Mouse (Mus musculus) ES-E14 (cell line): ENCODE data around the gene Cysrt1. TPM values are rescaled to one million over a fixed set of nuclear protein-coding genes. Genes with fewer than 3 reads are reported as not detected.

Experiments
- DNase-seq: peaks from one replicate; pipeline ENCODE4 v3.0.0-alpha.2; 2013; ENCODE audit warnings: low read depth, low spot score
- H3K27ac ChIP-seq: 2 replicates; pipeline ENCODE4 v1.5.1; 2012; ENCODE audit warnings: low read depth, mild to moderate bottlenecking, low read length, moderate library complexity, mixed read lengths; ENCODE audit not compliant: poor library complexity, insufficient read depth, severe bottlenecking
- H3K36me3 ChIP-seq: 2 replicates; pipeline ENCODE4 v1.6.1; 2012; ENCODE audit warnings: mild to moderate bottlenecking, low read length, moderate library complexity, mixed read lengths; ENCODE audit not compliant: control insufficient read depth, poor library complexity, insufficient read depth, severe bottlenecking
- H3K4me1 ChIP-seq, 2 experiments: fragments of 150-350 bp in 1 of 2; sonication (generic) in 1 of 2; 2 replicates each; pipeline ENCODE4 v1.6.1; 2012; ENCODE audit warnings: low read length in 2 of 2, mild to moderate bottlenecking in 1 of 2, mixed read lengths in 1 of 2; ENCODE audit not compliant: control insufficient read depth in 2 of 2, insufficient read depth in 2 of 2, poor library complexity in 1 of 2
- H3K4me3 ChIP-seq, 2 experiments: fragments of 150-350 bp in 1 of 2; sonication (generic) in 1 of 2; 2 replicates each; pipeline ENCODE4 v1.5.1; 2012; ENCODE audit warnings: low read length in 2 of 2, low read depth in 1 of 2, mild to moderate bottlenecking in 1 of 2, mixed read lengths in 1 of 2; ENCODE audit not compliant: insufficient read depth in 1 of 2, poor library complexity in 1 of 2, severe bottlenecking in 1 of 2
- H3K9ac ChIP-seq: 2 replicates; pipeline ENCODE4 v1.6.1; 2012; ENCODE audit warnings: low read depth, mild to moderate bottlenecking, low read length, mixed read lengths; ENCODE audit not compliant: poor library complexity, insufficient read depth, severe bottlenecking
- H3K9me3 ChIP-seq: fragments of 150-350 bp; sonication (generic); 2 replicates; pipeline ENCODE4 v1.6.1; 2012; ENCODE audit warnings: low read depth, mild to moderate bottlenecking, low read length; ENCODE audit not compliant: control insufficient read depth, insufficient read depth
- CHD2 ChIP-seq: IDR thresholded peaks from 2 replicates; pipeline ENCODE4 v1.6.1; 2014; ENCODE audit warnings: mild to moderate bottlenecking, low read depth, low read length, inconsistent platforms
- MAFK ChIP-seq: IDR thresholded peaks from 2 replicates; pipeline ENCODE4 v1.6.1; 2014; ENCODE audit warnings: mild to moderate bottlenecking, low read depth, low read length, inconsistent platforms; ENCODE audit not compliant: insufficient read depth
- ZC3H11A ChIP-seq: IDR thresholded peaks from 2 replicates; pipeline ENCODE4 v1.6.1; 2012; ENCODE audit warnings: low read depth, mild to moderate bottlenecking, inconsistent platforms, low read length, borderline replicate concordance
- ZNF384 ChIP-seq: IDR thresholded peaks from 2 replicates; pipeline ENCODE4 v1.6.1; 2012; ENCODE audit warnings: low read depth, low read length, inconsistent platforms
- in situ Hi-C, 2 experiments: fragments of 600-800 bp; cut with MboI; formaldehyde crosslinking; loops; one replicate each; pipeline ENCODE4 v1.15.1; 2025; ENCODE audit warnings: low sequenced_read_pairs in 2 of 2, inconsistent platforms in 1 of 2; ENCODE audit not compliant: unreplicated experiment in 2 of 2
- total RNA-seq: library from RNA; depleted of rRNA; stranded (reverse); fragments of 300-350 nt; gene quantifications from 2 replicates; pipeline ENCODE4 v1.2.3, GENCODE M21; 2012; rRNA removed

Gene Cysrt1
- total RNA-seq, 1 experiment, result 0.58 TPM

GRCm38 (mm10) chr2:25193330-25193770, 48.9 kb downstream of the Cysrt1 start:
- peaks cover 2 to 22% of the 10 kb centered on the region in 2 experiments; a peak in 2 of 4 replicates for H3K4me1 ChIP-seq
- H3K36me3 ChIP-seq, result peaks cover 3% of the 10 kb centered on the region; the same call in 1 of the 2 replicates
- no peak overlapping the region for H3K27ac ChIP-seq
- no peaks in the 10 kb centered on the region for H3K9me3 ChIP-seq
- in situ Hi-C loops, result no loop called here
- H3K4me3 ChIP-seq, result peak overlapping the region; percentile 9 to 35; a peak in 3 of 4 replicates
- no peak for TF ChIP-seq CHD2
- TF ChIP-seq MAFK, result no peak
- TF ChIP-seq ZNF384, result no peak
- TF ChIP-seq ZC3H11A, result peak; percentile 82; the same call in 1 of the 2 replicates
- DNase-seq, result peak; percentile 96
- H3K9ac ChIP-seq, result peak overlapping the region; percentile 12; the same call in 1 of the 2 replicates

Other genes with a start within 250 kb of the Cysrt1 start
- 9.3 and 10.4 TPM in 2 replicates for gene Nsmf, start 188.1 kb downstream of the Cysrt1 start, total RNA-seq
- gene Entpd8, start 162.1 kb downstream of the Cysrt1 start, total RNA-seq, result not detected in 2 replicates
- 0.22 TPM in 1 of 2 replicates, not detected in the other for gene Noxa1, start 147.3 kb downstream of the Cysrt1 start, total RNA-seq
- gene Nrarp, start 61.7 kb downstream of the Cysrt1 start, total RNA-seq, result 1.9 and 2.1 TPM in 2 replicates
- gene Tor4a, start 45.6 kb downstream of the Cysrt1 start, total RNA-seq, result 11.1 and 17.0 TPM in 2 replicates
- gene Nelfb, start 31.0 kb downstream of the Cysrt1 start, total RNA-seq, result 50.9 and 60.9 TPM in 2 replicates
- gene Stpg3, start 27.8 kb downstream of the Cysrt1 start, total RNA-seq, result 0.45 and 1.1 TPM in 2 replicates
- 0.49 and 0.74 TPM in 2 replicates for gene Fam166a, start 23.7 kb downstream of the Cysrt1 start, total RNA-seq
- 745 and 819 TPM in 2 replicates for gene Tubb4b, start 17.8 kb downstream of the Cysrt1 start, total RNA-seq
- gene Slc34a3, start 8.1 kb downstream of the Cysrt1 start, total RNA-seq, result 0.67 and 1.8 TPM in 2 replicates
- gene Rnf224, start 5.7 kb downstream of the Cysrt1 start, total RNA-seq, result 0.18 and 0.21 TPM in 2 replicates
- gene Rnf208, start 197 bp downstream of the Cysrt1 start, total RNA-seq, result 4.8 and 6.1 TPM in 2 replicates
- gene AL732309.1, start 4.4 kb upstream of the Cysrt1 start, total RNA-seq, result 14.5 and 32.9 TPM in 2 replicates
- gene Tmem203, start 13.0 kb upstream of the Cysrt1 start, total RNA-seq, result 20.2 and 27.8 TPM in 2 replicates
- gene Tprn, start 20.2 kb upstream of the Cysrt1 start, total RNA-seq, result 21.6 and 31.4 TPM in 2 replicates
- 52.4 and 70.6 TPM in 2 replicates for gene Ssna1, start 30.0 kb upstream of the Cysrt1 start, total RNA-seq
- 25.2 and 30.8 TPM in 2 replicates for gene Anapc2, start 30.0 kb upstream of the Cysrt1 start, total RNA-seq
- gene Tmem210, start 45.7 kb upstream of the Cysrt1 start, total RNA-seq, result not detected in 2 replicates
- gene Lrrc26, start 47.5 kb upstream of the Cysrt1 start, total RNA-seq, result 0.21 TPM in 1 of 2 replicates, not detected in the other
- 2.5 and 8.3 TPM in 2 replicates for gene Grin1, start 76.7 kb upstream of the Cysrt1 start, total RNA-seq
- gene Man1b1, start 89.9 kb upstream of the Cysrt1 start, total RNA-seq, result 73.0 and 100 TPM in 2 replicates
- 60.2 and 141 TPM in 2 replicates for gene Dpp7, start 113.9 kb upstream of the Cysrt1 start, total RNA-seq
- gene Uap1l1, start 123.2 kb upstream of the Cysrt1 start, total RNA-seq, result 18.7 and 22.0 TPM in 2 replicates
- 34.4 and 53.8 TPM in 2 replicates for gene Sapcd2, start 129.9 kb upstream of the Cysrt1 start, total RNA-seq
- 0.76 and 2.4 TPM in 2 replicates for gene Entpd2, start 153.4 kb upstream of the Cysrt1 start, total RNA-seq
- gene Npdc1, start 156.9 kb upstream of the Cysrt1 start, total RNA-seq, result 28.3 and 43.8 TPM in 2 replicates
- 0.37 TPM in 1 of 2 replicates, not detected in the other for gene Fut7, start 180.8 kb upstream of the Cysrt1 start, total RNA-seq
- gene Abca2, start 186.3 kb upstream of the Cysrt1 start, total RNA-seq, result 12.6 and 21.9 TPM in 2 replicates
- gene Clic3, start 214.4 kb upstream of the Cysrt1 start, total RNA-seq, result 0.32 and 1.5 TPM in 2 replicates
- gene Paxx, start 218.6 kb upstream of the Cysrt1 start, total RNA-seq, result 4.8 and 7.2 TPM in 2 replicates
- 0.98 and 1.3 TPM in 2 replicates for gene Ptgds, start 227.6 kb upstream of the Cysrt1 start, total RNA-seq